Mouse (Mus musculus) CD4-positive, CD25-positive, alpha-beta regulatory T cell, adult 4 months (primary cell): ENCODE results near the gene 1810062G17Rik. TPM values are rescaled to one million over a fixed set of nuclear protein-coding genes. Genes with fewer than 3 reads are reported as not detected.

ENCODE experiments used
- ATAC-seq: one replicate; pipeline ENCODE4 v1.8.0; 2017
- polyA plus RNA-seq, 2 experiments: library from polyadenylated mRNA; unstranded; fragments of 100-300 nt; shearing (Covaris generic); gene quantifications; one replicate each; pipeline ENCODE4 v1.2.1; 2017

Gene 1810062G17Rik
- 1 to 10 TPM; 2.0 to 2.9 TPM for polyA plus RNA-seq

- ATAC-seq: peak; percentile 94
Observed at GRCm38 (mm10) chr3:36475532-36476087, at the start of gene 1810062G17Rik, which contains the start of gene Anxa5. 1810062G17Rik (plus strand) TSS chr3:36475937. Anxa5 (minus strand) TSS chr3:36475894.

GRCm38 (mm10) chr3:36427386-36427785 lies 48.4 kb upstream of the 1810062G17Rik start:
- no peak for ATAC-seq

- ATAC-seq: no peak
Observed at GRCm38 (mm10) chr3:36430360-36430759, 45.4 kb upstream of the 1810062G17Rik start.

GRCm38 (mm10) chr3:36440280-36440679 lies 35.5 kb upstream of the 1810062G17Rik start:
- no peak for ATAC-seq

GRCm38 (mm10) chr3:36442426-36442825 lies 33.3 kb upstream of the 1810062G17Rik start:
- ATAC-seq: peak; percentile 62

- ATAC-seq: no peak
Observed at GRCm38 (mm10) chr3:36446041-36446440, 29.7 kb upstream of the 1810062G17Rik start.

GRCm38 (mm10) chr3:36446506-36446905 lies 29.2 kb upstream of the 1810062G17Rik start:
- no peak for ATAC-seq

GRCm38 (mm10) chr3:36446918-36447317 lies 28.8 kb upstream of the 1810062G17Rik start:
- no peak for ATAC-seq

- ATAC-seq: no peak
Observed at GRCm38 (mm10) chr3:36449292-36450165, 26.2 kb upstream of the 1810062G17Rik start.

- no peak for ATAC-seq
Observed at GRCm38 (mm10) chr3:36452502-36452901, 23.2 kb upstream of the 1810062G17Rik start.

- no peak for ATAC-seq
Observed at GRCm38 (mm10) chr3:36455124-36455523, 20.6 kb upstream of the 1810062G17Rik start.

GRCm38 (mm10) chr3:36455566-36455965 lies 20.2 kb upstream of the 1810062G17Rik start:
- no peak for ATAC-seq

GRCm38 (mm10) chr3:36460717-36461116 lies 15.0 kb upstream of the 1810062G17Rik start:
- ATAC-seq: no peak

- no peak for ATAC-seq
Observed at GRCm38 (mm10) chr3:36461819-36462218, 13.9 kb upstream of the 1810062G17Rik start.

- ATAC-seq: no peak
Observed at GRCm38 (mm10) chr3:36462348-36462747, 13.4 kb upstream of the 1810062G17Rik start.

- no peak for ATAC-seq
Observed at GRCm38 (mm10) chr3:36465538-36465937, 10.2 kb upstream of the 1810062G17Rik start.

GRCm38 (mm10) chr3:36467632-36468031 lies 8.1 kb upstream of the 1810062G17Rik start:
- no peak for ATAC-seq

- ATAC-seq: no peak
Observed at GRCm38 (mm10) chr3:36468871-36469270, 6.9 kb upstream of the 1810062G17Rik start.

GRCm38 (mm10) chr3:36471856-36472255 lies 3.9 kb upstream of the 1810062G17Rik start:
- no peak for ATAC-seq

GRCm38 (mm10) chr3:36473222-36473621 lies 2.5 kb upstream of the 1810062G17Rik start:
- no peak for ATAC-seq

GRCm38 (mm10) chr3:36474421-36474820 lies 1.3 kb upstream of the 1810062G17Rik start:
- no peak for ATAC-seq

GRCm38 (mm10) chr3:36474938-36475483 lies 726 bp upstream of the 1810062G17Rik start:
- no peak for ATAC-seq
